Mouse (Mus musculus): ENCODE data around the gene Zfp119a.

- TF ChIP-seq E2F4 (IDR thresholded peaks at IDR 0.05; ENCODE audit: insufficient read depth): no peak
- TF ChIP-seq POLR2A (IDR thresholded peaks at IDR 0.05; ENCODE audit: insufficient read length, low read depth): no peak
- no peak for TF ChIP-seq TCF12 (IDR thresholded peaks at IDR 0.05; ENCODE audit: insufficient read depth, poor library complexity, severe bottlenecking)
- TF ChIP-seq POLR2AphosphoS2 (IDR thresholded peaks at IDR 0.05; ENCODE audit: insufficient read length, low read depth): no peak
- TF ChIP-seq MYOD1 (IDR thresholded peaks at IDR 0.05; ENCODE audit: control insufficient read depth in 1 of 3, insufficient read length in 2 of 3, low read depth in 2 of 3): no peak
- TF ChIP-seq USF1 (IDR thresholded peaks at IDR 0.05; ENCODE audit: low read depth): no peak
- TF ChIP-seq MAX (IDR thresholded peaks at IDR 0.05; ENCODE audit: low read depth): no peak
- TF ChIP-seq CEBPB (IDR thresholded peaks at IDR 0.05; ENCODE audit: insufficient read depth, poor library complexity, severe bottlenecking): no peak
Measured at GRCm38 (mm10) chr17:55903087-55903486, 24.4 kb upstream of the Zfp119a start.

All from myocyte (in vitro differentiated cells).